Comparison of ENCODE assay signal across 22 mouse cellular contexts in the genomic region with DNA sequence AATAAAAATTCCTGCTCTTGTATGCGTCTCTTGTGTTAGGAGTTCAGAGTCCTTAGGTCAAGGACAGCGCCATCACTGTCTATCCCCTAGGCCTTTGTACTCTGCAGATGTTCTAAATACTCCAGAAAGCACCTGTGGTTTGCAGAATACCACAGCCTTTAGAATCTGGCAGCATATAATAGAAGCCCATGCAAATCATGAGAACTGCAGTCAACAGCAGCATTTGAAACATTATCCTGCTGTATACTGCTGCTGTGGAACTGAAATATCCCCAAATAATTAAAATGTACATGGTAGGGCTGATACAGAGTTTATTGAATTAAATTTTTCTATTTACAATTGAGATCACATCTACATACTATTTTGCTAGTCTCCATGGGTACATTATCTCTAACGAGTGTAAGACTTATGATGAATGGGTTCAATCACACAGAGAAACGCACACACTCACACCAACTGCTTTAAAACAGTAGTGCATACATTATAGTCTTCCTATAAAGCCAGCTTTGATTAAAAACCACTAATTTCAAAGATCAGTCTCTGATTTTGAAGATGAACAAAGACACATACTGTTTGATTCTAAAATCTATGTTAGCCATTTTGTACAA. TPM values are rescaled to one million over a fixed set of nuclear protein-coding genes. Genes with fewer than 3 reads are reported as not detected.
DNase-seq lines count a peak whose midpoint lies in the region; ATAC-seq lines count a peak whose summit lies in the region.
"Had no signal": no experiment of that assay in that cellular context is flagged by ENCODE, and none has a peak within 500 bp of the region (broad histone marks: within the 10 kb centered on the region; RNA-seq: fewer than 3 reads in every experiment).

No protein-coding gene starts in this region.

- WGBS in neural tube, embryonic 13.5 days, result 82% methylated on average over 4 of the region's 4 CpGs
- WGBS in neural tube, embryonic 15.5 days, result 70% methylated on average over 4 of the region's 4 CpGs

- no peaks in the 10 kb centered on the region for H3K27me3 ChIP-seq in neural tube, embryonic 13.5 days
- no peaks in the 10 kb centered on the region for H3K27me3 ChIP-seq in neural tube, embryonic 15.5 days (replicated peaks)
- H3K27me3 ChIP-seq: embryonic facial prominence, embryonic 12.5 days; forebrain, embryonic 12.5 days had no signal

- peaks cover 78% of the 10 kb centered on the region for H3K36me3 ChIP-seq in neural tube, embryonic 13.5 days
- peaks cover 65% of the 10 kb centered on the region for H3K36me3 ChIP-seq in neural tube, embryonic 15.5 days

- no peaks in the 10 kb centered on the region for H3K9me3 ChIP-seq in neural tube, embryonic 13.5 days
- H3K9me3 ChIP-seq in neural tube, embryonic 15.5 days (replicated peaks), result no peaks in the 10 kb centered on the region
- H3K9me3 ChIP-seq: embryonic facial prominence, embryonic 10.5 days; embryonic facial prominence, embryonic 12.5 days; forebrain, embryonic 10.5 days; forebrain, embryonic 12.5 days had no signal

- no peak overlapping the region for H3K27ac ChIP-seq in neural tube, embryonic 13.5 days (replicated peaks)
- H3K27ac ChIP-seq in neural tube, embryonic 15.5 days (replicated peaks), result peak overlapping the region; percentile 51
- H3K27ac ChIP-seq: embryonic facial prominence, embryonic 10.5 days; embryonic facial prominence, embryonic 12.5 days; forebrain, embryonic 10.5 days; forebrain, embryonic 12.5 days had no signal

- H3K9ac ChIP-seq in neural tube, embryonic 13.5 days, result no peak overlapping the region
- H3K9ac ChIP-seq in neural tube, embryonic 15.5 days (replicated peaks), result no peak overlapping the region
- H3K9ac ChIP-seq: embryonic facial prominence, embryonic 12.5 days; forebrain, embryonic 12.5 days; forebrain, postnatal 0 days had no signal

- peaks cover 13% of the 10 kb centered on the region; the same call in 1 of the 2 replicates for H3K4me1 ChIP-seq in neural tube, embryonic 13.5 days (replicated peaks)
- peaks cover 17% of the 10 kb centered on the region for H3K4me1 ChIP-seq in neural tube, embryonic 15.5 days
- H3K4me1 ChIP-seq: embryonic facial prominence, embryonic 10.5 days; forebrain, embryonic 10.5 days; forebrain, embryonic 12.5 days had no signal

- DNase-seq in neural tube, embryonic 10.5 days (ENCODE audit: extremely low spot score, low spot score), result no peak
- peak; percentile 49 for DNase-seq in ZHBTc4 (ENCODE audit: low read depth, low spot score)
- no peak for DNase-seq in adrenal gland, postnatal 36 days
- no peak for DNase-seq in kidney, postnatal 25 days
- DNase-seq: adrenal gland, adult 2 months; adrenal gland, postnatal 10 days; adrenal gland, postnatal 25 days; B cell, adult 2 months; cerebellum, adult 11-12 months; cerebellum, adult 2 months; cerebellum, adult 9-10 months; cerebellum, postnatal 10 days; cerebellum, postnatal 25 days; forebrain, postnatal 0 days had no signal

- peak; percentile 50; the same call in 1 of the 2 replicates for ATAC-seq in neural tube, embryonic 13.5 days (ENCODE audit: low read depth)
- ATAC-seq in neural tube, embryonic 15.5 days (ENCODE audit: low FRiP score), result peak; percentile 73
- ATAC-seq: CD4-positive, CD25-positive, alpha-beta regulatory T cell, adult 4 months; forebrain, embryonic 14.5 days had no signal

- no peak overlapping the region for H3K4me3 ChIP-seq in neural tube, embryonic 13.5 days
- H3K4me3 ChIP-seq in neural tube, embryonic 15.5 days (replicated peaks), result no peak overlapping the region
- H3K4me3 ChIP-seq: embryonic facial prominence, embryonic 10.5 days; embryonic facial prominence, embryonic 12.5 days; forebrain, embryonic 10.5 days; forebrain, embryonic 12.5 days had no signal

- H3K4me2 ChIP-seq in neural tube, embryonic 13.5 days, result no peak overlapping the region
- H3K4me2 ChIP-seq in neural tube, embryonic 15.5 days, result no peak overlapping the region
- H3K4me2 ChIP-seq: embryonic facial prominence, embryonic 12.5 days; forebrain, embryonic 12.5 days had no signal

RNA-seq across cellular contexts. Expression of a gene that starts 29.6 kb away (rescaled TPM):
- polyA plus RNA-seq in neural tube, embryonic 13.5 days (2015; fragmentation: Nextera tagmentation; extraction: Ambion mirVana), result 602 and 606 TPM in 2 replicates
- polyA plus RNA-seq in neural tube, embryonic 15.5 days (2015; fragmentation: Nextera tagmentation; extraction: Ambion mirVana), result 578 and 595 TPM in 2 replicates
- 100 to 1,000 TPM; 111 to 117 TPM for total RNA-seq in adrenal gland, postnatal 36 days (2021)

RNA-seq across cellular contexts. Expression of a gene that starts 45.9 kb away (rescaled TPM):
- 0.87 and 1.1 TPM in 2 replicates for polyA plus RNA-seq in neural tube, embryonic 13.5 days (2015; fragmentation: Nextera tagmentation; extraction: Ambion mirVana)
- polyA plus RNA-seq in neural tube, embryonic 15.5 days (2015; fragmentation: Nextera tagmentation; extraction: Ambion mirVana), result 0.84 and 4.6 TPM in 2 replicates
- total RNA-seq in adrenal gland, postnatal 36 days (2021), result 1 to 10 TPM in 1 of 2 experiments, under 1 TPM in 1; 0.89 to 1.0 TPM
